Mouse (Mus musculus) intestine, postnatal 0 days (tissue): ENCODE data around the gene Snap25. TPM values are rescaled to one million over a fixed set of nuclear protein-coding genes. Genes with fewer than 3 reads are reported as not detected.

Experiments
- ATAC-seq: fragments of 200-750 bp; cut with Nextera tagmentation; 2 replicates; pipeline ENCODE4 v1.8.0; 2017; ENCODE audit warnings: mild to moderate bottlenecking, moderate TSS enrichment, moderate library complexity
- H3K27ac ChIP-seq: fragments of 300-500 bp; sonication (generic); 2 replicates; pipeline ENCODE4 v1.5.1; 2014; ENCODE audit warnings: mild to moderate bottlenecking, low read depth, low read length, moderate library complexity
- H3K27me3 ChIP-seq: fragments of 300-500 bp; sonication (generic); replicated peaks from 2 replicates; pipeline ENCODE4 v1.6.1; 2014; ENCODE audit warnings: low read length, mixed read lengths; ENCODE audit not compliant: control insufficient read depth, insufficient read depth
- H3K36me3 ChIP-seq: fragments of 300-500 bp; sonication (generic); 2 replicates; pipeline ENCODE4 v1.6.1; 2014; ENCODE audit warnings: mild to moderate bottlenecking, moderate library complexity; ENCODE audit not compliant: control insufficient read depth, insufficient read depth
- H3K4me1 ChIP-seq: fragments of 300-500 bp; sonication (generic); replicated peaks from 2 replicates; pipeline ENCODE4 v1.6.1; 2014; ENCODE audit warnings: antibody characterized with exemption, low read length, mixed read lengths; ENCODE audit not compliant: control insufficient read depth, insufficient read depth
- H3K4me2 ChIP-seq: fragments of 300-500 bp; sonication (generic); replicated peaks from 2 replicates; pipeline ENCODE4 v1.6.1; 2014; ENCODE audit warnings: low read depth, mild to moderate bottlenecking, moderate library complexity
- H3K4me3 ChIP-seq: fragments of 300-500 bp; sonication (generic); 2 replicates; pipeline ENCODE4 v1.5.1; 2014; ENCODE audit warnings: low read depth, low read length
- H3K9ac ChIP-seq: fragments of 300-500 bp; sonication (generic); 2 replicates; pipeline ENCODE4 v1.6.1; 2014; ENCODE audit warnings: mild to moderate bottlenecking, low read depth, low read length
- H3K9me3 ChIP-seq: fragments of 300-500 bp; sonication (generic); 2 replicates; pipeline ENCODE4 v1.6.1; 2016; ENCODE audit warnings: mixed run types; ENCODE audit not compliant: control insufficient read depth
- CTCF ChIP-seq: sonication (generic); IDR thresholded peaks from 2 replicates; pipeline ENCODE4 v1.5.1; 2016; ENCODE audit warnings: low read depth, mild to moderate bottlenecking, control low read depth, antibody characterized with exemption, moderate library complexity
- WGBS: fragments of 180-500 bp; shearing (Covaris S2); extraction: QIAGEN DNeasy Blood & Tissue Kit; methylation state at CpG from one replicate; pipeline ENCODE4 v1.1.7; 2014; 5-methylcytosine and 5-hydroxymethylcytosine counted together
- polyA plus RNA-seq: library from polyadenylated mRNA; unstranded; fragments of >200 nt; fragmentation: Nextera tagmentation; extraction: Ambion mirVana; gene quantifications from 2 replicates; pipeline ENCODE4 v1.2.1, GENCODE M21; 2015

Gene Snap25
- polyA plus RNA-seq, 1 experiment from 2014 or later: 10.6 TPM

- Histone ChIP-seq H3K27me3 (no peaks in the 10 kb centered on the region), H3K4me3 (no peak overlapping the region), H3K4me2 (no peak overlapping the region), H3K4me1 (no peaks in the 10 kb centered on the region), H3K9ac (no peak overlapping the region), H3K9me3 (no peaks in the 10 kb centered on the region), H3K27ac (no peak overlapping the region), H3K36me3 (no peaks in the 10 kb centered on the region)
- 69% methylated on average over 2 of the region's 2 CpGs for WGBS
- no peak for ATAC-seq
- no peak for TF ChIP-seq CTCF
Measured at GRCm38 (mm10) chr2:136778156-136778555, 64.9 kb downstream of the Snap25 start.

- TF ChIP-seq CTCF: no peak
Measured at GRCm38 (mm10) chr2:136778674-136779073, 65.4 kb downstream of the Snap25 start.

GRCm38 (mm10) chr2:136780268-136780667 is 67.0 kb downstream of the Snap25 start:
- Histone ChIP-seq H3K27me3 (no peaks in the 10 kb centered on the region), H3K27ac (no peak overlapping the region), H3K9ac (no peak overlapping the region), H3K9me3 (no peaks in the 10 kb centered on the region), H3K4me3 (no peak overlapping the region), H3K36me3 (no peaks in the 10 kb centered on the region), H3K4me1 (no peaks in the 10 kb centered on the region), H3K4me2 (no peak overlapping the region)
- no peak for TF ChIP-seq CTCF
- ATAC-seq: no peak

More at GRCm38 (mm10) chr2:136778674-136779073, 65.4 kb downstream of the Snap25 start:
- no peak for ATAC-seq
- H3K4me1 ChIP-seq: no peaks in the 10 kb centered on the region
- H3K9me3 ChIP-seq: no peaks in the 10 kb centered on the region
- H3K4me3 ChIP-seq: no peak overlapping the region
- 80% methylated on average over 3 of the region's 3 CpGs for whole genome bisulfite sequencing
- H3K36me3 ChIP-seq: no peaks in the 10 kb centered on the region
- no peak overlapping the region for H3K4me2 ChIP-seq
- no peak overlapping the region for H3K9ac ChIP-seq
- H3K27me3 ChIP-seq: no peaks in the 10 kb centered on the region
- H3K27ac ChIP-seq: no peak overlapping the region

- H3K36me3 ChIP-seq: no peaks in the 10 kb centered on the region
- no peak overlapping the region for H3K4me2 ChIP-seq
- H3K27me3 ChIP-seq: no peaks in the 10 kb centered on the region
- no peaks in the 10 kb centered on the region for H3K4me1 ChIP-seq
- ATAC-seq: no peak
- 79% methylated on average over 4 of the region's 4 CpGs for WGBS
- no peaks in the 10 kb centered on the region for H3K9me3 ChIP-seq
- TF ChIP-seq CTCF: no peak
- no peak overlapping the region for H3K4me3 ChIP-seq
- no peak overlapping the region for H3K9ac ChIP-seq
- H3K27ac ChIP-seq: no peak overlapping the region
Measured at GRCm38 (mm10) chr2:136784310-136784709, 71.1 kb downstream of the Snap25 start.

GRCm38 (mm10) chr2:136788379-136788778 is 75.1 kb downstream of the Snap25 start:
- whole genome bisulfite sequencing: 69% methylated on average over 4 of the region's 4 CpGs

GRCm38 (mm10) chr2:136796518-136796917 is 83.3 kb downstream of the Snap25 start:
- no peak overlapping the region for H3K9ac ChIP-seq
- TF ChIP-seq CTCF: no peak
- WGBS: 81% methylated on average over 1 of the region's 1 CpGs

More at GRCm38 (mm10) chr2:136788379-136788778, 75.1 kb downstream of the Snap25 start:
- no peaks in the 10 kb centered on the region for H3K9me3 ChIP-seq
- no peak overlapping the region for H3K4me3 ChIP-seq
- H3K36me3 ChIP-seq: no peaks in the 10 kb centered on the region
- H3K4me1 ChIP-seq: no peaks in the 10 kb centered on the region
- TF ChIP-seq CTCF: no peak
- no peak overlapping the region for H3K27ac ChIP-seq
- no peak for ATAC-seq
- no peak overlapping the region for H3K9ac ChIP-seq
- H3K4me2 ChIP-seq: no peak overlapping the region
- H3K27me3 ChIP-seq: no peaks in the 10 kb centered on the region

GRCm38 (mm10) chr2:136798887-136799430 is 85.7 kb downstream of the Snap25 start:
- WGBS: 55% methylated on average over 2 of the region's 2 CpGs
- H3K36me3 ChIP-seq: no peaks in the 10 kb centered on the region

More at GRCm38 (mm10) chr2:136796518-136796917, 83.3 kb downstream of the Snap25 start:
- Histone ChIP-seq H3K4me1 (no peaks in the 10 kb centered on the region), H3K9me3 (no peaks in the 10 kb centered on the region), H3K4me2 (no peak overlapping the region), H3K27ac (no peak overlapping the region), H3K4me3 (no peak overlapping the region), H3K36me3 (no peaks in the 10 kb centered on the region), H3K27me3 (no peaks in the 10 kb centered on the region)
- no peak for ATAC-seq

More at GRCm38 (mm10) chr2:136798887-136799430, 85.7 kb downstream of the Snap25 start:
- Histone ChIP-seq H3K9me3 (no peaks in the 10 kb centered on the region), H3K4me2 (no peak overlapping the region), H3K27me3 (no peaks in the 10 kb centered on the region), H3K9ac (no peak overlapping the region), H3K27ac (no peak overlapping the region), H3K4me1 (no peaks in the 10 kb centered on the region), H3K4me3 (no peak overlapping the region)
- ATAC-seq: no peak
- TF ChIP-seq CTCF: no peak
